7 mouse cellular contexts compared by ENCODE assay signal in the genomic region with DNA sequence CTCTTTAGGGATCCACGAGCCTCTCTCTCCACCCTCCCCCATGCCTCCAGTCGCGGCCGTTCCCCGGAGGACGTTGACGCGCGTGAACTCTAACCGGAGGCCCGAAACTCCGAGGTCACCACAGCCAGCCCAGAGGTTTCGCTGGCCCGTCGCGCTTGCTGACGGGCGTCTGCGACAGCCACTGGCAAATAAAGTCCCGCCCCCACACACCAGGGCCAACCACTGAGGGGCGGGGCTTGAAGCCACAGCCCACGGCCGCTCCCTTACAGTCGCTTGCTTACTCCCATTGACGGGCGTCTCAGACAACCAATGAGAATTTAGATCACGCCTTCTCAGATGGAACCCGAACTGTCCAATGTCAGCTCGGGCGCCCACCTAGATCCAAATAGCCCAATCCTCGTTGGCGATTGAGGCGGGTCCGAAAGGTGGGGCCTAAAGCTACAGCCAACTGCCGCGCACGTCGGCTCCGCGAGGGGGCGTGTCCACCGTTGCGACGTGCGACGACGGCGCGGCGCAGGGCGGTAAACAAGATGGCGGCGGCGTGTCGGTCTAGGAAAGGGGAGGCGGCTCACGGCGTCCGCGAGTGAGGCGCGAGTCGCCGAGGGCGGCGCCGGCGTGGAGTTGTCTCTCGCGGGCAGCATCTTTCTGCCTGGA. TPM values are rescaled to one million over a fixed set of nuclear protein-coding genes. Genes with fewer than 3 reads are reported as not detected.
A peak's percentile ranks its signal among the peaks of the same experiment; 100 is the strongest.
DNase-seq lines count a peak whose midpoint lies in the region; ATAC-seq lines count a peak whose summit lies in the region.

Stk11 (plus strand) TSS at position 514 of the 654 bp plus-strand sequence.

- peak within 1 kb of the TSS; percentile 83 for H3K27ac ChIP-seq in embryonic facial prominence, embryonic 12.5 days
- peak within 1 kb of the TSS; percentile 64 for H3K27ac ChIP-seq in limb, embryonic 11.5 days (replicated peaks; ENCODE audit: low read depth, low read length)
- H3K27ac ChIP-seq in midbrain, embryonic 14.5 days (replicated peaks; ENCODE audit: low read depth, low read length), result peak within 1 kb of the TSS; percentile 84

- DNase-seq in adrenal gland, postnatal 25 days, result peak; percentile 96
- peak; percentile 100 for DNase-seq in heart, adult 11 months
- peak; percentile 97 for DNase-seq in kidney, adult 18-20 months
- DNase-seq in limb, embryonic 11.5 days (ENCODE audit: low spot score), result peak; percentile 100
- peak; percentile 100 for DNase-seq in midbrain, embryonic 14.5 days
- peak; percentile 95 for DNase-seq in spleen, adult 18-20 months

- peak within 1 kb of the TSS; percentile 67 for H3K4me3 ChIP-seq in embryonic facial prominence, embryonic 12.5 days
- H3K4me3 ChIP-seq in limb, embryonic 11.5 days (ENCODE audit: low read depth, low read length), result peak within 1 kb of the TSS; percentile 85
- H3K4me3 ChIP-seq in midbrain, embryonic 14.5 days (replicated peaks; ENCODE audit: low read depth, low read length), result peak within 1 kb of the TSS; percentile 83

- peak within 1 kb of the TSS; percentile 92 for H3K4me2 ChIP-seq in embryonic facial prominence, embryonic 12.5 days (replicated peaks)
- H3K4me2 ChIP-seq in limb, embryonic 11.5 days (ENCODE audit: low read depth, severe bottlenecking), result peak within 1 kb of the TSS; percentile 89
- peak within 1 kb of the TSS; percentile 86 for H3K4me2 ChIP-seq in midbrain, embryonic 14.5 days (ENCODE audit: low read length)

- H3K36me3 ChIP-seq in embryonic facial prominence, embryonic 12.5 days, result peaks cover 25% of the 10 kb centered on the region
- peaks cover 7% of the 10 kb centered on the region for H3K36me3 ChIP-seq in limb, embryonic 11.5 days (ENCODE audit: control insufficient read depth, insufficient read depth, low read length)
- peaks cover 11% of the 10 kb centered on the region; the same call in 1 of the 2 replicates for H3K36me3 ChIP-seq in midbrain, embryonic 14.5 days (ENCODE audit: control insufficient read depth, insufficient read depth, low read length)

- no peaks in the 10 kb centered on the region for H3K27me3 ChIP-seq in embryonic facial prominence, embryonic 12.5 days
- H3K27me3 ChIP-seq in limb, embryonic 11.5 days (ENCODE audit: control insufficient read depth, insufficient read depth, low read length), result no peaks in the 10 kb centered on the region
- H3K27me3 ChIP-seq in midbrain, embryonic 14.5 days (ENCODE audit: control insufficient read depth, insufficient read depth, low read length), result no peaks in the 10 kb centered on the region

- no peaks in the 10 kb centered on the region for H3K9me3 ChIP-seq in embryonic facial prominence, embryonic 12.5 days
- no peaks in the 10 kb centered on the region for H3K9me3 ChIP-seq in limb, embryonic 11.5 days (ENCODE audit: control insufficient read depth, low read length)
- H3K9me3 ChIP-seq in midbrain, embryonic 14.5 days (ENCODE audit: control insufficient read depth, low read length), result no peaks in the 10 kb centered on the region

- peak; percentile 98 for ATAC-seq in embryonic facial prominence, embryonic 12.5 days (ENCODE audit: insufficient number of reproducible peaks, insufficient read depth, low FRiP score, low TSS enrichment)
- peak; percentile 97 for ATAC-seq in limb, embryonic 11.5 days (ENCODE audit: insufficient number of reproducible peaks, low FRiP score, low TSS enrichment, low read depth)
- peak; percentile 98 for ATAC-seq in midbrain, embryonic 14.5 days (ENCODE audit: low FRiP score, low TSS enrichment)

- WGBS in embryonic facial prominence, embryonic 12.5 days, result under 1% methylated on average over 70 of the region's 70 CpGs
- WGBS in limb, embryonic 11.5 days, result under 1% methylated on average over 70 of the region's 70 CpGs
- WGBS in midbrain, embryonic 14.5 days, result under 1% methylated on average over 68 of the region's 70 CpGs

- H3K4me1 ChIP-seq in embryonic facial prominence, embryonic 12.5 days, result peaks cover 33% of the 10 kb centered on the region
- H3K4me1 ChIP-seq in limb, embryonic 11.5 days (ENCODE audit: control insufficient read depth, insufficient read depth, low read length), result peaks cover 14% of the 10 kb centered on the region
- peaks cover 35% of the 10 kb centered on the region for H3K4me1 ChIP-seq in midbrain, embryonic 14.5 days (ENCODE audit: control insufficient read depth, insufficient read depth, low read length)

- H3K9ac ChIP-seq in embryonic facial prominence, embryonic 12.5 days, result peak within 1 kb of the TSS; percentile 86
- peak within 1 kb of the TSS; percentile 92 for H3K9ac ChIP-seq in limb, embryonic 11.5 days (ENCODE audit: low read length)
- peak within 1 kb of the TSS; percentile 78 for H3K9ac ChIP-seq in midbrain, embryonic 14.5 days (replicated peaks; ENCODE audit: low read length)

RNA-seq across cellular contexts. Expression of gene Stk11, which starts in this region (rescaled TPM):
- 154 TPM in 2 replicates for total RNA-seq in adrenal gland, postnatal 25 days (2021)
- polyA plus RNA-seq in embryonic facial prominence, embryonic 12.5 days (2016; fragmentation: Nextera tagmentation; extraction: Ambion mirVana), result 17.2 and 18.5 TPM in 2 replicates
- polyA plus RNA-seq in limb, embryonic 11.5 days (2014; fragmentation: Nextera tagmentation; extraction: Ambion mirVana), result 23.6 and 27.1 TPM in 2 replicates
- polyA plus RNA-seq in midbrain, embryonic 14.5 days (2014; fragmentation: Nextera tagmentation; extraction: Ambion mirVana), result 26.5 and 38.7 TPM in 2 replicates

Comparison
In these comparisons a context has a peak if more than half of its experiments do, and no peak if none do; other contexts are left out.
1. Peak in every context shown above with its lines: DNase-seq, ATAC-seq, H3K4me3 ChIP-seq and H3K27ac ChIP-seq.